Mouse (Mus musculus) testis, adult 2 months (tissue): ENCODE data around the gene Tbx5. TPM values are rescaled to one million over a fixed set of nuclear protein-coding genes. Genes with fewer than 3 reads are reported as not detected.

Experiments used
- H3K27ac ChIP-seq: fragments of 200-500 bp; 2 replicates; pipeline ENCODE4 v1.5.1; 2012; ENCODE audit warnings: low read depth, low read length; ENCODE audit not compliant: control insufficient read depth, insufficient read depth
- H3K27me3 ChIP-seq: fragments of 200-500 bp; 2 replicates; pipeline ENCODE4 v1.6.1; 2012; ENCODE audit warnings: mild to moderate bottlenecking, low read length, moderate library complexity; ENCODE audit not compliant: control insufficient read depth, insufficient read depth
- H3K36me3 ChIP-seq: fragments of 200-500 bp; 2 replicates; pipeline ENCODE4 v1.6.1; 2012; ENCODE audit warnings: mild to moderate bottlenecking, low read length; ENCODE audit not compliant: control insufficient read depth, insufficient read depth
- H3K4me1 ChIP-seq: fragments of 200-500 bp; 2 replicates; pipeline ENCODE4 v1.6.1; 2012; ENCODE audit warnings: low read length; ENCODE audit not compliant: control insufficient read depth, insufficient read depth
- H3K4me3 ChIP-seq: fragments of 200-500 bp; 2 replicates; pipeline ENCODE4 v1.5.1; 2012; ENCODE audit warnings: low read depth, mild to moderate bottlenecking, low read length, moderate library complexity, mixed read lengths; ENCODE audit not compliant: control insufficient read depth
- CTCF ChIP-seq: fragments of 200-500 bp; IDR thresholded peaks from 2 replicates; pipeline ENCODE4 v1.5.1; 2012; ENCODE audit warnings: low read depth, mild to moderate bottlenecking, inconsistent platforms, low read length, moderate library complexity; ENCODE audit not compliant: control insufficient read depth, insufficient read depth, insufficient replicate concordance
- POLR2A ChIP-seq: fragments of 200-500 bp; IDR thresholded peaks from 2 replicates; pipeline ENCODE4 v1.6.1; 2012; ENCODE audit warnings: low read depth, mild to moderate bottlenecking, inconsistent platforms, low read length, moderate library complexity; ENCODE audit not compliant: control insufficient read depth
- polyA plus RNA-seq: library from polyadenylated mRNA; depleted of rRNA; stranded (reverse); fragments of >200 nt; gene quantifications from 2 replicates; pipeline ENCODE4 v1.2.3, GENCODE M21; 2012

Gene Tbx5
- polyA plus RNA-seq, 1 experiment, result 5.8 TPM

DNA sequence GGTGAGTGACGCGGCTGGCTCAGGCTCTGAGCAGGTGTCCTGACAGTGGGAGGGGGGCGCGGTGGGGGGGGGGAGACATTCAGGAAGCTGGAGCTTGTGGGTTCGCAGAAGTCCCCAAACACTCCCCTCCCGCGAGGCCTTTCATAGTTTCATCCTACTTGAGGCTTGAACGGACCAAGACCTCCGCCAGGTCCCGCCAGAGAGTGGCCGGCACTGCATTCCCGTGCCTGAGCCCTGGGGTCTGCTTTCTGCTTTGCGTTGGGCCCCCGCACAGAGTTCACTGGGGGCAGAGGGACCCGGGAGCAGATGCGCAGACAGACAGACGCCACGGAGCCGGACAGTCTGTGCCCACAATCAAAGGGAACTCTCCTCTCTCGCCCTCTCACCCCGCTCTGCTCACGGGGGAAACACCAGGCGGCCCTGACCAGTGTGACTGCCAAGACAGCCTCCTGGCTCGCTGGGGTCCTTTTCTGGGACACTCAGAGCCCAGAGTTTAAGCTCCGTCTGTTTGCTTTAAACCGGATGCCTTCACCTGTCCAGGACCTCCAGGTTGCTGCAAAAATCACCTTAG is 34.8 kb upstream of the Tbx5 start:
- Histone ChIP-seq H3K4me1 (no peaks in the 10 kb centered on the region), H3K27me3 (no peaks in the 10 kb centered on the region; the same call in 1 of the 2 replicates), H3K27ac (no peak overlapping the region), H3K4me3 (no peak overlapping the region), H3K36me3 (no peaks in the 10 kb centered on the region)
- no peak for TF ChIP-seq POLR2A
- no peak for TF ChIP-seq CTCF

DNA sequence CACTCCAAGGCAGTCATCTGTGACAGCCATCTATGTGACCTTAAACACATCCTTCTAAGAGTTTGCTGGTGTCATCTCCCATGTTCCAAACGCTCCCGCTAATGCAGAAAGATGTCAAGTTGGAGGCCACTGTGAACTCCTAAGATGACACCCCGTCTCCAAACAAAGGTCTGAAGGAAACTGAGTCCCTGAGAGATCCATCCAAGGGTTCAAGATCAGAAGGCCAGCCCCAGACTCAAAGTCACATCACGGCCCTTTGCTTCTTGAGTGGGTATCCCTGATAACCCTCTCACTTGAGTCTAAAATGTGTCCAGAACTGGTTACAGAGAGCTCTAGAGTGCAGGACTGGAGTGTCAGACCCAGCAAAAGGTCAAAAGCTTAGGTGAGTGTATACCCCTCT is 34.2 kb upstream of the Tbx5 start:
- H3K4me1 ChIP-seq, result no peaks in the 10 kb centered on the region
- TF ChIP-seq CTCF (no peak), POLR2A (no peak)

DNA sequence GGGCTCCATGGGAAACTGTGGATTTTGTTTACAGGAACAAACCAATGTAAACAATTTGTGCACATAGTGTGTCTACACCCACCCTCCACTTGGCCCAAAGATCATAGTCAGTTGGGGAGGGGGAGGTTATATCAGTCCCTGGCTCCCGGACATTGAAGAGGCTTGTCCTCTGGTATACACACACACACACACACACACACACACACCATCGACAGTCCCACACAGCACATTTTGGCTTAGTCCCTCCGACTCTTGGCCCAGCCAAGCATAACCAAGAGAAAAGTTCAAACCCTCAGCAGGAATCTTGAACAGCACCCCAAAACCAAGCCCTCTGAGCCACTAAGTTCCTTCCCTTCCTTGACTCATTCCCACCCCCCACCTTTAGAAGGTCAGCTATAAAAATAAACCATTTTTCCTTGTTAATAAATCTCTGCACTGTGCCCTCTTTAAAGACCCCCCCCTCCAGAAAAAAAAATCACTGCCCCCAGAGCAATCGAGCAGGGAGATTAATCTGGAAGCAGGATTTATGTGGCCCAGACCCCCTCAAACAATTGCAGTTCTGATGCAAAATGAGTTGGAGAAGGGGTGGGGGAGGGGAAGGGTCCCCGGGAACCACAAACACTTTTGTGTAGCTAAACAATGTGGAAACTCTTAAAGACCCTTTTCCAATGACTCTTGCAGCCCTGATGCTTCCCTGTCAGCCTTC is 33.6 kb upstream of the Tbx5 start:
- Histone ChIP-seq H3K36me3 (no peaks in the 10 kb centered on the region), H3K4me1 (no peaks in the 10 kb centered on the region; the same call in 1 of the 2 replicates), H3K27ac (no peak overlapping the region), H3K4me3 (no peak overlapping the region), H3K27me3 (no peaks in the 10 kb centered on the region; the same call in 1 of the 2 replicates)
- TF ChIP-seq CTCF (no peak), POLR2A (no peak)

More for the DNA sequence above, 34.2 kb upstream of the Tbx5 start:
- Histone ChIP-seq H3K27me3 (no peaks in the 10 kb centered on the region; the same call in 1 of the 2 replicates), H3K4me3 (no peak overlapping the region), H3K36me3 (no peaks in the 10 kb centered on the region), H3K27ac (no peak overlapping the region)

DNA sequence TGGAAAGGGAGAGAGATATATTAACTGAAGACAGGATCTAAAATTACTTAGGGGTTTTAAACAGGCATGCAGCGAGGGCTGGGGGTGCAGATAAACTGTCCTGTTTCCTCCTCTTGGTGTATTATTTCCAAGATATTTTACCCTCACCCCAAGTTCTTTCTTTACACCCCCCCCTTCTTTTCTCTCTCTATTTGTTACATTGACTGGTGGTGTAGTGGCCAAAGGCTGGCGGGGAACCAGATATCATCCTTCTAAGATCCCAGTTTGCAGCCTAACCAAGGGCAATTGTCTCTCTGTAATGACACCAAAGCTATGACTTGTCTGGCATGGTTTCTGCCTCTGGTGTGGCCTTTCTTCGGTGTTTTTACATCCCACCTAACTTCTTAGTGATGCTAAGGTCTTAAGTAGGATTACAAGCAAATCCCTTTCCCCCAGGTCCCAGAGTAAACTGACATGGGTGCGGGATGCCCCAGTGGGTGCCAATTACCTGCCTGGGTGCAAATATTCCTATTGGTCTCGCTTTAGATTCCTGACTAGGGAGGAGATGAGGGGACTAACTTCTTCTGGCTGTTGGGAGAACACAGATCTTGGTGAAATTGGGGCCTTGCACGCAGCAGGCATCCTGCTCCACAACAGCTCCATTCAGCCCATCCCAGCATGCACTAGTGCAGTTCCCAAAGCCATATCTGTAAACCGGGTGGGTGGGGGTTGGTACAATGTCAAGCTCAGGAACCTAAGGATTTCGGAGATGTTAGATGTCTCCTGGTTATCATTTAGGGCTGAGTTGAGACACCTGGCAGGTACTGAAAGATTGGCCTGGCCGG is 32.8 kb upstream of the Tbx5 start:
- TF ChIP-seq POLR2A (no peak), CTCF (no peak)
- peaks cover 1% of the 10 kb centered on the region; the same call in 1 of the 2 replicates for H3K27me3 ChIP-seq
- no peak overlapping the region for H3K4me3 ChIP-seq
- H3K36me3 ChIP-seq, result no peaks in the 10 kb centered on the region
- H3K27ac ChIP-seq, result no peak overlapping the region
- peaks cover 5% of the 10 kb centered on the region for H3K4me1 ChIP-seq

DNA sequence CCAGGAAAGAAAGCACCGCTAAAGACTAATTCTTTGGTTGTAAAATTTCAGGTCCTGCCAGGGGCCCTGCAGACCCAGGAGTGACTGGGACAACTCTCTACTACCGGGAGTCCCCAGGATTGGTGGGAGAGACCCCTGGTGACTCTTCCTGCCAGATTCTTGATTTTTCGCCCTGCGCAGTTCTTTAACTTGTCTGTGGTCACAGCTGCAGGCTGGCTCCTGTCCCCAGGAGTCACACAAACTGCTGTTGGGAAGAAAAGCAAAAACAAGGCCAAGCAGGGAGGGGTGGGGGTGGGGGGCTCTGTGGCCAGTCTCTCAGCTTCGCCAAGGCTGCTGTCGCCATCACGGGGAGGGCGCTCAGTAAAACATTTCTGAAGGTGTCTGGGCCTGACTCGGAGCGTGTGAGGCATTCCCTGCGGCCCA is 32.2 kb upstream of the Tbx5 start:
- TF ChIP-seq CTCF (no peak), POLR2A (no peak)
- no peaks in the 10 kb centered on the region for H3K36me3 ChIP-seq
- H3K4me1 ChIP-seq, result peaks cover 7% of the 10 kb centered on the region
- H3K27ac ChIP-seq, result no peak overlapping the region
- no peak overlapping the region for H3K4me3 ChIP-seq
- H3K27me3 ChIP-seq, result peaks cover 3% of the 10 kb centered on the region; the same call in 1 of the 2 replicates

DNA sequence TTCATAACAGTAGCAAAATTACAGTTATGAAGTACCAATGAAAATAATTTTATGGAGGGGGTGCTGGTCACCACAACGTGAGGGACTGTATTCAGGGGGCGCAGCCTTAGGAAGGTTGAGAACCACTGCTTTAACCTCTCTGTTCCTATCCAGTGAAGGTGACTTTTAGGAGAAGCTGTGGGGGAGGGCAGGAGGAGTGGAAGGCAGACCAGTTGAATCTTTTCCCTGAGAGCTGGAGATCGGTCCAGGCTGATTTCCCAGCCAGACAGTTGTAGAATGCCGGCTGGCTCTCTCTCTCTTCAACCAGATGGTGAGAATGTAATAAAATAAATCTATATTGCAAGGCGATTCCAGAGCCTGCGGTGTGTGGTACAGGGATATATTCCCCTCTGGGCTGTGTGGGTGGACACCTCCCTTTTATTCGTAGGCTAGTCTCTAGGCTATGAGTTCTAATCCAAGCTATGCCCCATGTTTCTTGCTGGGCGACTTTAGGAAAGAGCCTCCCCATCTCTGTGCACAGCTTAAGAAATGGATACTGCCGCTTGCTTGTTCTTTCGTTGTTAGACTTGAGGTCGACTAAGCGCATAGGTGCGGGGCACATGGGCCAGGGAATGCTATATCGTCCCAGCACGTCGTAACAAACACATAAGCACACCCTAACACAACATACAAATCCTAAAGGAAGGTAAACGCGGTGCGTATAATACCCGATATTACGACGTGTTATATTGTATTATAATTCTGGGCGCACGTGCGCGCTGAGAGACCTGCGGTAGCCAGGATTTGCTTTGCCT is 29.7 kb upstream of the Tbx5 start:
- TF ChIP-seq POLR2A (no peak), CTCF (no peak)
- H3K27ac ChIP-seq, result no peak overlapping the region
- H3K4me3 ChIP-seq, result no peak overlapping the region
- H3K27me3 ChIP-seq, result peaks cover 3% of the 10 kb centered on the region; the same call in 1 of the 2 replicates
- peaks cover 9% of the 10 kb centered on the region for H3K4me1 ChIP-seq
- H3K36me3 ChIP-seq, result no peaks in the 10 kb centered on the region
